ENCODE assay signal across 8 mouse cellular contexts in the genomic region with DNA sequence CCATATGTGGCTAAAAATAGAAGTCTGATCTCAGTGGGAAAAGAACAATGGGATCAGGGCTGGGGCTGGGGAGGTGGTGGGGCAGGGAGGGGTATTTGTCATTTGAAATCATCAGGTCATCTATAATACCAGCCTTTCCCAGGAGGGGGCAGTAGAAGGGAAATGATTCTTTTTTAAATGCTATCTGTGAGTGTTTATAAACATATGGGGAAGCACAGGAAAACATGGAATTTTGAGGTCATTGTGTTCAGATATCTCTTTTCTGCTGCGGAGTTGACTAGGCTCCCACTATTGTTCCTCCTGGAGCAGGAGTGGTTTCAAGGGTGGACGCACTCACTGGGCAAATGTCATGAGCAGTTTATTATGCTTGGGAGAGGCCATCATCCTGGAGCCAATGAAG. TPM values are rescaled to one million over a fixed set of nuclear protein-coding genes. Genes with fewer than 3 reads are reported as not detected.
A peak's percentile ranks its signal among the peaks of the same experiment; 100 is the strongest.
DNase-seq lines count a peak whose midpoint lies in the region; ATAC-seq lines count a peak whose summit lies in the region.

No protein-coding gene starts in this region.

- H3K27me3 ChIP-seq in kidney, embryonic 14.5 days (ENCODE audit: control insufficient read depth, insufficient read depth, low read length): no peaks in the 10 kb centered on the region
- H3K27me3 ChIP-seq in hindbrain, embryonic 14.5 days (ENCODE audit: control insufficient read depth, insufficient read depth, low read length): no peaks in the 10 kb centered on the region

- DNase-seq in cerebellum, postnatal 10 days: peak; percentile 36 to 46
- no peak for DNase-seq in cerebellum, postnatal 4 days (ENCODE audit: low spot score in 2 of 2)
- peak; percentile 5 for DNase-seq in thymus, postnatal 0 days (ENCODE audit: low spot score)
- DNase-seq in thymus, adult 18-20 months: no peak
- peak; percentile 16 for DNase-seq in mesoderm, embryonic 11.5 days (ENCODE audit: low read depth, low spot score)
- DNase-seq in left cerebral cortex, adult 8-10 months (ENCODE audit: low spot score in 2 of 2): no peak
- no peak for DNase-seq in hindbrain, embryonic 14.5 days (ENCODE audit: low spot score)

- H3K4me2 ChIP-seq in kidney, embryonic 14.5 days (replicated peaks; ENCODE audit: low read depth, low read length): no peak overlapping the region
- no peak overlapping the region for H3K4me2 ChIP-seq in hindbrain, embryonic 14.5 days (replicated peaks)

- no peaks in the 10 kb centered on the region for H3K9me3 ChIP-seq in kidney, embryonic 14.5 days (ENCODE audit: control insufficient read depth, low read length)
- H3K9me3 ChIP-seq in hindbrain, embryonic 14.5 days (ENCODE audit: control insufficient read depth, low read length): no peaks in the 10 kb centered on the region

- H3K4me3 ChIP-seq in kidney, embryonic 14.5 days (ENCODE audit: low read length): no peak overlapping the region
- no peak overlapping the region for H3K4me3 ChIP-seq in hindbrain, embryonic 14.5 days (replicated peaks; ENCODE audit: low read length)

- H3K9ac ChIP-seq in kidney, embryonic 14.5 days (ENCODE audit: low read depth, low read length): no peak overlapping the region
- no peak overlapping the region for H3K9ac ChIP-seq in hindbrain, embryonic 14.5 days

- peak; percentile 49; the same call in 1 of the 2 replicates for ATAC-seq in kidney, embryonic 14.5 days (ENCODE audit: low FRiP score, low TSS enrichment)
- no peak for ATAC-seq in hindbrain, embryonic 14.5 days (ENCODE audit: low FRiP score)

- H3K4me1 ChIP-seq in kidney, embryonic 14.5 days (ENCODE audit: control insufficient read depth, insufficient read depth, low read length): no peaks in the 10 kb centered on the region
- peaks cover 3% of the 10 kb centered on the region; the same call in 1 of the 2 replicates for H3K4me1 ChIP-seq in hindbrain, embryonic 14.5 days (replicated peaks; ENCODE audit: control insufficient read depth, insufficient read depth, low read length)

- WGBS in kidney, embryonic 14.5 days: 24% methylated on average over 2 of the region's 2 CpGs
- 66% methylated on average over 2 of the region's 2 CpGs for WGBS in hindbrain, embryonic 14.5 days

- no peaks in the 10 kb centered on the region for H3K36me3 ChIP-seq in kidney, embryonic 14.5 days (ENCODE audit: control insufficient read depth, insufficient read depth, low read length)
- no peaks in the 10 kb centered on the region for H3K36me3 ChIP-seq in hindbrain, embryonic 14.5 days (replicated peaks; ENCODE audit: control insufficient read depth, insufficient read depth)

- no peak overlapping the region for H3K27ac ChIP-seq in kidney, embryonic 14.5 days (ENCODE audit: low read depth, low read length)
- no peak overlapping the region for H3K27ac ChIP-seq in hindbrain, embryonic 14.5 days

RNA-seq across cellular contexts. Expression of a gene that starts 55.3 kb away (rescaled TPM):
- polyA plus RNA-seq in thymus, postnatal 0 days (2015; fragmentation: Nextera tagmentation; extraction: Ambion mirVana): 0.54 and 1.4 TPM in 2 replicates
- polyA plus RNA-seq in kidney, embryonic 14.5 days (2014; fragmentation: Nextera tagmentation; extraction: Ambion mirVana): 2.4 and 3.7 TPM in 2 replicates
- under 1 TPM; 0.04 to 0.35 (median 0.18) TPM for total RNA-seq in left cerebral cortex, adult 8-10 months (2022)
- 1.9 and 2.2 TPM in 2 replicates for polyA plus RNA-seq in hindbrain, embryonic 14.5 days (2014; fragmentation: Nextera tagmentation; extraction: Ambion mirVana)

Comparison
In these comparisons a context has a peak if more than half of its experiments do, and no peak if none do; other contexts are left out.
1. DNase-seq: peak in cerebellum, postnatal 10 days (2 of 2), thymus, postnatal 0 days (single experiment) and mesoderm, embryonic 11.5 days (single experiment); none in cerebellum, postnatal 4 days (0 of 2), thymus, adult 18-20 months (0 of 2), left cerebral cortex, adult 8-10 months (0 of 2) and hindbrain, embryonic 14.5 days (single experiment).